Mouse (Mus musculus): ENCODE measurements at regions not wholly inside any gene's neighbourhood (a gene's known extent, or its start where the extent isn't known, plus 50 kb on each side); places are given as distances from the start of the nearest gene placed in this dataset.

- TF ChIP-seq POLR2A (IDR thresholded peaks at IDR 0.05; ENCODE audit: insufficient read depth, low read depth, low read length) (no peak), CTCF (IDR thresholded peaks at IDR 0.05; ENCODE audit: insufficient read depth, low read depth, low read length) (no peak)
Measured at GRCm38 (mm10) chr3:38036131-38036530, 311.8 kb upstream of the Gm5148 start.
